Mouse (Mus musculus): ENCODE results near the gene Gns.

- no peak for TF ChIP-seq POLR2A (IDR thresholded peaks at IDR 0.05; ENCODE audit: insufficient read depth, low read depth, low read length)
- TF ChIP-seq CTCF (IDR thresholded peaks at IDR 0.05; ENCODE audit: insufficient read depth, low read depth, low read length): no peak
These were observed 64.2 kb downstream of the Gns start for GRCm38 (mm10) chr10:121429089-121429488.
